Mouse (Mus musculus) c-Kit-positive CD71-positive TER-119-positive erythroid progenitor cells, embryonic 14.5 days (primary cell): ENCODE data around the gene Foxk1.
A peak's percentile ranks its signal among the peaks of the same experiment; 100 is the strongest.

Experiments used
- DNase-seq: peaks from one replicate; pipeline ENCODE4 v3.0.0-alpha.2; 2013; ENCODE audit warnings: low spot score

Foxk1 gene

DNA sequence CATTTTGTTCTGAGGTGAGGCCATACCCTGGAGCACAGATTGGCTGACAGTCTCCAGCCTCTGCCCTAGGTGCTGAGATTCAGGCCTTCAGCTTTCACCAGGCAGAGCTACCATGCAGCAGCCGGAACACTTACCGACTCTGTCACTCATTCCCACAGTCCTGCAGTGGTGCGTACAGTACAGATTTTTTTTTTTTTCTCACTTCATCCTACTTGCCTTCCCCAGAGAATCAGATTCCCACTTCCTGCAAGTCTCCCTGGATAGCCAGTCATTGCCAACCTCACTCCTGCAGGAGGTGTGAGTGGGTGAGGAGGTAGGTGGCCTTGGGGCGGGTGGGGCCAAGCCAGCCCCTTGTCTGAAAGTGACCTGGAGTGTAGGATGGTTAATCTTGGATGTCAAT, 19.0 kb downstream of the Foxk1 start:
- DNase-seq = no peak

- DNase-seq = no peak
Observed at GRCm38 (mm10) chr5:142420920-142421319, 19.6 kb downstream of the Foxk1 start.

- DNase-seq = no peak
Observed at GRCm38 (mm10) chr5:142421886-142422285, 20.6 kb downstream of the Foxk1 start.

DNA sequence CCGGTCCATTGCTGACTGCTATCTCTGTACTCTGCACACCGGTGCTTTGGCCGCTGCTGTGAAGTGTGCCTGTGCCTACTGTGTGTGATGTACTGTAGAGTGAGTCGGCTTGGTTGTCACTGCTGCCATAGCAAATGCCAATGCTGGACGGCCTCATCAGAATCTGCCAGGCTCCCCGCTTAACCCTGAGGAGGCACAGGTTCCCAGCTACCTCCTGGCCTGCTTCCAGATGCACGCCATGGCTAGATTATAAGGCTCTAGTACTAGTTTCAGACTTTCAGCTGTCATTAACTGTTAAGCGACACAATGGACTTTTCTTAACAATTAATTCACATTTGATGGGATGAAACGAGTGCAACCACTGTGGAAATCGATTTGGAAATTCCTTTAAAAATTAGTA, 21.8 kb downstream of the Foxk1 start:
- DNase-seq = no peak

DNA sequence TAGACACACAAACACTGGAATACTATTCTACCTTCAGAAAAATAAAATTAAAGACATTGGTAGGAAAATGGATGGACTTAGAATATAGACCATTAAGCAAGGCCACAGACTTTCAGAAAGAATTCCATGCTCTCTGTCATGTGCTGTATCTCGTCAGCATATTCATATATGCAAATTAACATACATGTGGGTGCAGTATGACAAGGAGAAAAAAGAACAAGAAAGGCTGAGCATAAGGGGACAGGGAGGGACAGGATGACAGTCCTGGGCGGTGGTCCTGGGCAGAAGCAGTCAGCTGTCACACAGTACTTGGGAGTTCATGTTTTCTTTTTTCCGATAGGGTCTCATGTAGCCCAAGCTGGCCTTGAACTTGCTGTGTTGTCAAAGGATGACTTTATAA, 22.4 kb downstream of the Foxk1 start:
- DNase-seq = no peak

DNA sequence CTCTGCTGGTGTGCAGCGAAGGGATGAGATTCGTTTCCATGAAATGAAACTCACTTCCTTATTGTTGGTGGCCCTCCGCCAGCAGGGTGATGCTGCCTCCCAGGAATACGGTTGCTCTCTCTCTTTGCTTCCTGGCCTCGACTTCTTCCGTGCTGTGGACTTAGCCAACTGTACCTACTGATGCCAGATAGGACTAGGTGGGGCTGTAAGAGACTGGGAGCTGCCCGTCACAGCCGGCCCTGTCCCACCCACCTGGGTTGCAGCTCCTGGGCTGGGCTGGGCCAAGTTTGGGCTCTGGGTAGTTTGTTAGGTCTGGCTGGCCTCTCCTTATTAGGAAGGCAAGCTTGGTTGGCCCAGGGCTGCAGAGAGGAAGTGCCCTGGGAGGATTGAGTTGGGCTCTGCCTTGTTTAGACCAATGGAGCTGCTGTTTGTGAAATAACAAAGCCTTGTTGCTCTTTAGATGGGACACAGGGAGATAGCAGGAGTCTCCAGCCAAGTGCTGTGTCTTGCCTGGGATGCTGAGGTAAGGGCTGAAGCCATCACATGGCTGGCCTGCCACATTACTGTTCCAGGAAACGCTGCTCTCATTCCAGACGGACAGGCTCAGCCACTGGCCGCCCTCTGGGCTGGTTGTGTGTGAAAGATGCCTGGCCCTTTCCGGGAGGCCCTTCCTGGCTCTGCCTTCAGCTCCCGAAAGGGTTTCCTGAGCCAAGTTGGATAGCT, 23.5 kb downstream of the Foxk1 start:
- no peak for DNase-seq

DNA sequence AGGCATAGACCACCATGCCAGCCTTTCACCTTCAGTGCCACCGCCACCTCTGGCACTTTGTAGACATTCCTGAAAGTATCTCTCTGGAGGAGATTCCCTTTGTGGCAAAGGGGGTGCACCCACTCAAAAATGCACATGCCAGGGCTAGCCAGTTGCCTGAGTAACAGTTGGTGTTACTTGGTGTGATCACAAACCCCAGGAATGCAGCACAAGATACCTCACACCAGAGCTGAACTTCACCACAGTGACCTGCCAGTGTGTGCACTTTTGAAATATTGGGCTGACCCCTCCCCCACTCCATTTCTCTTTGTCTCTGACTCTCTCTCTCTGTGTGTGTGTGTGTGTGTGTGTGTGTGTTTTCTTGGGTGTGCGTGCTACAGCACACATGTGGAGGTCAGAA, 25.2 kb downstream of the Foxk1 start:
- no peak for DNase-seq

- DNase-seq = no peak
Observed at GRCm38 (mm10) chr5:142427876-142428275, 26.6 kb downstream of the Foxk1 start.

GRCm38 (mm10) chr5:142428691-142429090, 27.4 kb downstream of the Foxk1 start:
- DNase-seq = no peak

DNA sequence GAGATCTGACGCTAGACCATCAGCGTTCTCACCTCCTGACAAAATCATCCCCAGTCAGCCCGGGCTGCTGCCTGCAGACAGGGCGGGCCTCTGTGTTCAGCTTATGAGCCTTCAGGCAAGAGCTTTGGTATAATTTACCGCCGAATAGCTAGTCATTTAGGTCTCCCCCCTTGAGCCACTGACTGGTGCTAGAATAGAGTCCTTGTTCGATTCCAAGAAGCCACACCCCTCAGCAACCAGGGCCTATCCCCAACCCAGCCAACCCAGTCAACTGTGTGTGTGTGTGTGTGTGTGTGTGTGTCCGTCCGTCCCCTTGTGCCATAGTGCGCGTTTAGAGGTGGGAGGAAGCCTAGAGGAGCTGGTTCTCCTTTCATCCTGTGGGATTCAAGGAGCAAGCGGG, 29.7 kb downstream of the Foxk1 start:
- DNase-seq = no peak

GRCm38 (mm10) chr5:142431811-142432434, 30.6 kb downstream of the Foxk1 start:
- DNase-seq = no peak

DNA sequence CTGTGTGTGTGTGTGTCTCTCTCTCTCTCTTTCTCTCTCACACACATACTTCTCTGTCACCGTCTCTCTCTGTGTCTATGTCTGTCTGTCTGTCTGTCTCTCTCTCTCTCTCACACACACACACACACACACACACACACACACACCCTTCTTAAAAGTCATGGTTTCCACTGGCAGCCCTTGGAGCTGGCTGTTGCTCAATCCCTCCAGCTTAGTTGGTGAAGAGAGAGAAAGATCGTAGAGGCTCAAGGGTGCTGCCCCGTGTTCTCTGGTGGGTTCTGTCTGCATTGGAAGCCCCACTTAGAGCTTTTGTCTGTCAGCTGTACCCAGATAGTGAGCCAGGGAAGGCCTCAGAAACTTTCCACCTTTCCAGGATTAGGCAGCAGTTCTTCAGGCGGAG, 31.4 kb downstream of the Foxk1 start:
- no peak for DNase-seq

GRCm38 (mm10) chr5:142434052-142434451, 32.8 kb downstream of the Foxk1 start:
- DNase-seq = no peak

GRCm38 (mm10) chr5:142435736-142436135, 34.4 kb downstream of the Foxk1 start:
- no peak for DNase-seq

- DNase-seq = no peak
Observed at GRCm38 (mm10) chr5:142438380-142438938, 37.2 kb downstream of the Foxk1 start.

GRCm38 (mm10) chr5:142439911-142440432, 38.7 kb downstream of the Foxk1 start:
- no peak for DNase-seq

DNA sequence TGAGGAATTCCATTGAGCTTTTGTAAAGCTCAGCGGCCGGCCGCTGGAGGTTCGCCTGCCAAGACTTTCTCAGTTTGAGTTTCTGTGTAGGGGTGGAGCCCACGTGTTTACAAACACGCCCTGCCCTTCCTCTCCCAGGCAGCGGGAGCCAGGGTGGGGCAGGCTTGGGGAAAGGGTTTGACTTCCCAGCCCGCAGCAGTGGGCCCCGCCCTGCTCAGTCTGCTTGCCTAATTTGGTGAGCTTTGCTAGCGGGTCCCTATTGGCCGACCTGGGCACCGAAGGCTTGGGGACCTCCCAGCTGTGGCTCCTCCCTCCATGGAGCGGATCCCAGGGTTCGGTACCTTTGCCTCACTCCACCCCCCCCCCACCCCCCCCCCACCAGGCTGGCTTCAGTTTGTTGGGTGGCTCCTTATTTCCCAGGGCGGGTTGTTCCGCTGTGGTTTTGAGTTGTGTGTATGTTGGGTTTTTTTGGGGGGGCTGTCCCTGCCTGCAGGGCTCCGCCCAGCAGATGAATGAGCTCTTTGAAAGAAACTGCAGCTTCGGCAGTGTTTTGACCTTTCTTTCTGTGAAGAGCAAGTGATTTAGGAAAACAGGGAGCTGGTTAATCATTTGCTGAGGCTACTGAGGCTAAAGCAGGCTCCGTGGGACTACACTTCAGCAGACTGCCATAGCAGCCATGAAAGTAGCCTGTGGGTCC, 39.3 kb downstream of the Foxk1 start:
- peak; percentile 92 for DNase-seq

- no peak for DNase-seq
Observed at GRCm38 (mm10) chr5:142441332-142442044, 40.2 kb downstream of the Foxk1 start.

DNA sequence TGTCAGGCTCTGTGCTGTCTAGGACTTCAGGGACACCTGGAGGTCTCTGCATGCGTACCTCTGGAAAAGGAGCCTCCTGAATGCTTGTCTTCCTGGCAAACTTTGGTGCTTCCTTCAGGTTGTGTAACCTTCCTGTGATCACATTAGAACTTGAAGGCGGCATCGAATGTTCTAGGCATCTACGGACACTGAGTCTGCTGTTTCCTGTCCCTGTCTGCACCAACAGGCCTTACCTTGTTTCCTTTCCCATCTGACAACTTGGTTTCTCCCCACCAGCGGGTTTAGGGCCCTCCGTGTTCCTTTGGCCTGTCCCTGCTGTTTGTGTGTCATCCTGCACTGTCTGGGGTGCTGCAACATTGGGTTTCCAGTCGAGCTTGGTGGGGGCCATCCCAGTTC, 40.7 kb downstream of the Foxk1 start:
- no peak for DNase-seq

- no peak for DNase-seq
Observed at GRCm38 (mm10) chr5:142443514-142443913, 42.2 kb downstream of the Foxk1 start.

DNA sequence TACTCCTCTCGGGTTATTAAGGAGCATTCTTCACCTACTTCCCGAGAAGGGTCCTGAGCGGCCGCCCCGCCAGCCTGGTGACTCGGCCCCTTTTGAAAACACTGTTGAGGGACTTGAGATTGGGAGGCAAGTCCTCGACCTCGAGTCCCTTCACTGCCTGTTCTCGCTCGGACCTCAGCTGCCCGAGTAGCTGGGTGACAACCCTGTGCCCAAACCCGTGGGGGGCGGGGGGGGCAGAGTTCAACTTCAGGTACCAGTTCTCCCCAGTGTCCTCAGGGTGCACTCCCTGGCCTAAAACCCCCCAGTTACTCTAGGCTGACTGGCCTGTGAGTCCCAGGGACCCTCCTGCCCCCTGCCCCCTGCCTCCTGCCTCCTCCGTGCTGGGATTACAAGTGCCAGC, 42.7 kb downstream of the Foxk1 start:
- DNase-seq = no peak
